Mouse (Mus musculus) c-Kit-negative CD71-positive TER-119-positive erythroid progenitor cells, embryonic 14.5 days (primary cell): ENCODE results near the gene Pappa2.

ENCODE experiments used
- DNase-seq: peaks from one replicate; pipeline ENCODE4 v3.0.0-alpha.2; 2013; ENCODE audit warnings: low read depth, low spot score

Gene Pappa2

GRCm38 (mm10) chr1:158980390-158980789, at the start of gene Pappa2:
TSS of gene Pappa2 (minus strand) at chr1:158980490.
- DNase-seq, result no peak

GRCm38 (mm10) chr1:159029106-159029505, 48.8 kb upstream of the Pappa2 start:
- no peak for DNase-seq

- no peak for DNase-seq
Measured at GRCm38 (mm10) chr1:159014940-159015660, 34.8 kb upstream of the Pappa2 start.

GRCm38 (mm10) chr1:158987042-158987441, 6.8 kb upstream of the Pappa2 start:
- no peak for DNase-seq

- DNase-seq, result no peak
Measured at GRCm38 (mm10) chr1:158962340-158962739, 17.9 kb downstream of the Pappa2 start.

- DNase-seq, result no peak
Measured at GRCm38 (mm10) chr1:158960984-158961383, 19.3 kb downstream of the Pappa2 start.

- no peak for DNase-seq
Measured at GRCm38 (mm10) chr1:158960549-158960948, 19.7 kb downstream of the Pappa2 start.

- DNase-seq, result no peak
Measured at GRCm38 (mm10) chr1:158956361-158956760, 23.9 kb downstream of the Pappa2 start.

GRCm38 (mm10) chr1:158954785-158955184, 25.5 kb downstream of the Pappa2 start:
- DNase-seq, result no peak

GRCm38 (mm10) chr1:158953479-158954207, 26.6 kb downstream of the Pappa2 start:
- DNase-seq, result no peak

- DNase-seq, result no peak
Measured at GRCm38 (mm10) chr1:158949041-158949440, 31.2 kb downstream of the Pappa2 start.

- no peak for DNase-seq
Measured at GRCm38 (mm10) chr1:158947981-158948735, 32.1 kb downstream of the Pappa2 start.

GRCm38 (mm10) chr1:158944936-158945335, 35.4 kb downstream of the Pappa2 start:
- DNase-seq, result no peak

- DNase-seq, result no peak
Measured at GRCm38 (mm10) chr1:158942864-158943263, 37.4 kb downstream of the Pappa2 start.

- DNase-seq, result no peak
Measured at GRCm38 (mm10) chr1:158940966-158941365, 39.3 kb downstream of the Pappa2 start.

GRCm38 (mm10) chr1:158934447-158934846, 45.8 kb downstream of the Pappa2 start:
- DNase-seq, result no peak

GRCm38 (mm10) chr1:158931202-158931827, 49.0 kb downstream of the Pappa2 start:
- DNase-seq, result no peak

- no peak for DNase-seq
Measured at GRCm38 (mm10) chr1:158929369-158929768, 50.9 kb downstream of the Pappa2 start.

- no peak for DNase-seq
Measured at GRCm38 (mm10) chr1:158920451-158920850, 59.8 kb downstream of the Pappa2 start.

GRCm38 (mm10) chr1:158918890-158919289, 61.4 kb downstream of the Pappa2 start:
- no peak for DNase-seq

- no peak for DNase-seq
Measured at GRCm38 (mm10) chr1:158917067-158917466, 63.2 kb downstream of the Pappa2 start.

GRCm38 (mm10) chr1:158915592-158915991, 64.7 kb downstream of the Pappa2 start:
- DNase-seq, result no peak
